Mouse (Mus musculus) liver, postnatal 0 days (tissue): ENCODE results near the gene Daam2.
A peak's percentile ranks its signal among the peaks of the same experiment; 100 is the strongest.

ENCODE experiments used
- CTCF ChIP-seq: sonication (generic); IDR thresholded peaks from 2 replicates; pipeline ENCODE4 v1.5.1; 2016; ENCODE audit warnings: antibody characterized with exemption, low read depth
- EP300 ChIP-seq: IDR thresholded peaks from 2 replicates; pipeline ENCODE4 v1.6.1; 2016; ENCODE audit warnings: antibody characterized with exemption, low read depth, mild to moderate bottlenecking

DNA sequence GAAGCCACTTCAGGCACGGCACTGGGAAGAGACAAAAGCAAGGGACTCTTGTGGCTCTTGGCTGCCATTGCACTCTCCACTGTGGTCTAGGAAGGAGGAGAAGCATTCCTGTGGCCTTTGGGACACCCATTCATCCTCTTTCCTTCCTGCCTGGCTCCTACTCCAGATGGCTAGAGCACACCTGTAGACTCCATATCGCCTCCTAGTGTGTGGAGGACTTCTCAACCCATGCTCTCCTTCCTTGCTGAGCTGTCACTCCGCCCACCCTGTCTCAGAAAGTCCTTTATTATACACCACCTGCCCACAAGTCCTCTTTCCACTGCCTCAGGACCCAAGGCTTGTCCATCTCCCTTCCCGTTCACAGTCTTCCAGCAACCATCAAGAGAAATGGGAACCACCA, 70.9 kb downstream of the Daam2 start:
- peak; percentile 16; the same call in 1 of the 2 replicates for TF ChIP-seq CTCF
- TF ChIP-seq EP300: no peak
